Mouse (Mus musculus) frontal cortex, postnatal 10 days (tissue): Measurements from ENCODE around the gene Mrps16.

ENCODE experiments used
- DNase-seq, 2 experiments: peaks; one replicate each; pipeline ENCODE4 v3.0.0; 2022; ENCODE audit warnings: low spot score in 2 of 2, mixed read lengths in 1 of 2

Mrps16 gene

DNA sequence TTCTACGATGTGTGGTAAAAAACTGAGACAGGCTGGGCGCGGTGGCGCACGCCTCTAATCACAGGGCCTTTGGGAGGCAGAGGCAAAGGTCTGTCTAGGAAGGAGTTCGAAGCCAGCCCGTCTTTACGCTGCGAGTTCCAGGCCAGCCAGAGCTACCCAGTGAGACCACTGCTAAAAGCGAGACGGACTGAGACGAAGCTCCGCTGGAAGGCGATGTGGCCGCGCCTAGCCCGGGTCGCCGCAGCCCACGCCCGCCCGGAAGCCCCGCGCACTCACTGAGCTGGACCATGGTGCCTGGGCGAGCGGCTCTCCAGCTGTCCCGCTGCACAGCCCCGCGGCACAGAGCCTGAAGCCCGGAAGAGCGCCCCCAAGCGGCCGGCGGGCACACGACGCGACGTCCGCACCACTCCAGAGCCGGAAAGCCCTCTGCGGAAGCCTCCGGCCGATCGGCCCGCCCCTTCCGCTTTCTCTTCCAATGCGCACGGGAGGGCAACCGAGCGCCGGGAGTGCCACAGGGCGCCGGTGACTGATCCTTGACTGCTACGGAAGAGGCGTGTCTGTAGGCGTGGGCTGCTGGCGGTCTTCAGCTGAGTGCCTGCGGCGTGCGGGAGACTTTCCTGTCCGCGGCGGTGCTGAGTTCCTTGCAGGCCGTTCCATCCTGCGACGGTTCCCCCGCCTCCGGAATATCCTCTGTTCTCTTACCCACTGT is at the start of gene Mrps16:
Mrps16 (minus strand) TSS at position 430 of the 709 bp plus-strand sequence.
- peak; percentile 92 to 93 for DNase-seq

DNA sequence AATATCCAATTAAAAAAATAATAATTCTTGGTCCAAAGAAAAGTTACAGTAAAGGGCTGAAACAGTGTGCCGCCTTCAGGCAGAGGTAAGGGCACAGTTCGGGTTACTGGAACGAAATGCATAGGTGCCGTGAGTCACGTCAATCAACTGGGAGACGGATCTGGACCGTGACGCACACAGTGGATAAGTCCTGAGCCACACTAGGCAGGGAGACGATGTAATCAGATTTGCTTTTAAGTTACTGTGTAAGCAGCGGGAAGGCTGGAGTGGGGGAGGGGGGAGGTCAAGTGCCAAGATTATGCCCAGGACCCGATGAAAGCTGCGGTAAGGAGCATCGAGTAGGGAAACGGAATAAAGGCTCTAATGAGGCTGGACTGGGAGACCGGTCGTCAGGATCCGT is 48.8 kb upstream of the Mrps16 start:
- DNase-seq, result no peak

DNA sequence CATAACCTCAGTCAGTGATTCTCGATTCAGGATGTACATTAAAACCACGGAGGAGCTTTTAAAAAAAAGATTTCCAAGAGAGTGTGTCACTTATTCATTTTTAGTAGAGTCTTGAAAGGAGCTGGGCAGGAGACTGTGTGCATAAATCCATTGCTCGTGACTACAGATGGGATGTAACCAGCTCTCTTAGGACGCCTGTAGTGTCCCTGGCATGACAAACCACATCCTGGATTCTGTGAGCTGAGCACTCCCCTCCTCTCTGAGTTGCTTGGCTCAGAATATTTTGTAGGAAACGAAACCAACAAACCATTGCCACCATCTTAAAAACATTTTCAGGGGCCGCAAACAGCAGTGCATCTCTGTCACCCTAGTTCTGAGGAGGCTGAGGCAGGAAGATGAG is 43.5 kb upstream of the Mrps16 start:
- no peak for DNase-seq

DNA sequence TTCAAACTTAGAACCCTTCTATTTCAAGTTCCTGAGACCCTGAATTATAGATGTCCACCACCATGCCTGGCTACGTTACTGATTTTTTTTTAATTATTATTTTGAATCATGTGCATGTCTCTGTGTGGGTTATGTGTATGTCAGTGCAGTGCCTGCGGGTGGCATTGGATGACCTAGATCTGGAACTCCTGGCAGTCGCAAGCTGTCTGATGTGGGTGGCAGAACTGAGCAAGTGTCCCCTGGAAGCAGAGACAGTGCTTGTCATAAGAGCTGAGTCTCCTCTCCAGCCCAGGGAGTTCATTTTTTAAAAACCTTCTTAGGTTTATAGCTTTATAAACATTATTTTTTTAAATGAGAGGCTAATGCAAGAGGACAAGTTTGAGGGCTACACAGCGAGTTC is 39.0 kb upstream of the Mrps16 start:
- DNase-seq, result no peak

DNA sequence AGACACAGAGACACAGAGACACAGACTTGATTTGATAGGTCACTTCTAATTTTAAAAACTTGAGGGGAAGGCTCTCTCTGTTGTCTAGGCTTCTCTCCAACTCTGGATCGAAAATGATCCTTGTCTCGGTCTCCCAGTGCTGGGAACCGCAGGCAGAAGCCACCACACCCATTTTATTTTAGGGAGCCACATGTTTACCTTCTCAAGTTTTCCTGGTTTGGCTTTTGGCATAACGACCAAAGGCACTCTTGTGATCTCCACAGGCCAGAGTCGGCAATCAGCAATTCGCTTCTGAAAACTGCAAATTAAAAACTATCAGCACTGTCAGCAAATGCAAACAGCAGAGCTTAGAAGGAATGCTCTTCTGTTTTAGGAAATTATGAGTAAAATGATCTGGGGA is 38.3 kb upstream of the Mrps16 start:
- DNase-seq, result no peak

DNA sequence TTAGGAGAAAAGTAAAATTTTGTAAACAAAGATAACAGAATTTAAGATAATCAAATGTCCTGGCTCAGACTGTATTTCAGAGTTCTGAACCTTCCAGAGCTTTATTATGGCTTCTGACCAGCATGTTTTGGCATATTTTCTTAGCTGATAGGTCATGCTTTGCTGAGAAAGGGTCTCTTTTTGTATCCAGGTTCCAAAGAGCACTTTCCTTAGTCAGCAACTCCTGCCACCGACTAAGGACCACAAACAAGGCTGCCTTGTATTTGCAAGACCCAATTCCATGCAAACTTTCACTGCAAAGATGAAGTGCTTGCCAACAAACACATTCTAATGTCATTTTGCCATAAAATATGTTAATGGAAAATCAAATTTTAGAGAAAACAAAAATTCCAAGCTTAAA is 36.4 kb upstream of the Mrps16 start:
- DNase-seq, result no peak

DNA sequence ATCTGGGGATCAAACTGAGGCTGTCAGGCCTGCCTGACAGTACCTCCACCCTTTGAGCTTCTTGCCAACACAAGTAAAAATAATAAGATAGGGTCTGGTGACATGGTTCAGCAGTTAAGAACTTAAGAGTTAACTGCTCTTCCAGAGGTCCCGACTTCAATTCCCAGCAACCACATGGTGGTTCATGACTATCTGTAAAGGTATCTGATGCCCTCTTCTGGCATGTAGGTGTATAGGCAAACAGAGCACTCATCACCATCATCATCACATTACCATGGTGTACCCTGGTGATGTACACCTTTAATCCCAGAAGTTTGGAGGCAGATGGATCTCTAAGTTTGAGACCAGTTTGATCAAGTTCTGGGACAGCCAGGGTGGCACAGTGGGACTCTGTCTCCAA is 35.2 kb upstream of the Mrps16 start:
- no peak for DNase-seq

DNA sequence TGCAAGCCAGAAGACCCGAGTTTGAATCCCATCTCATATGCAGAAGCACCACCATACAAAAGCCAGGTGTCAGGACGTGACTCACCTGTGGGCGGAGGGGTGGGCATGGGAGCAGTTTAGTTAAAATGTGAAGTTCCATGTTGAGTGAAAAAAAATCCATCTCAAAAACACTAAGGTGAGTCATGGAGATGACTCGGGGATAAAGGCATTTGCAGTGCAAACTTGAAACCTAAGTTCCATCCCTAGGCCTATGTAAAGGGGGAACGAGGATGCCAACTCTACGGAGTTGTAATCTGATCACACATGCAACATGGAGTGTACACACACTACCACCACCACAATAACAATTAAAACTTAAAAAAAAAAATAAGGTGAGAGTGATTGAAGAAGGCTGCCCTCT is 29.6 kb upstream of the Mrps16 start:
- DNase-seq, result no peak

DNA sequence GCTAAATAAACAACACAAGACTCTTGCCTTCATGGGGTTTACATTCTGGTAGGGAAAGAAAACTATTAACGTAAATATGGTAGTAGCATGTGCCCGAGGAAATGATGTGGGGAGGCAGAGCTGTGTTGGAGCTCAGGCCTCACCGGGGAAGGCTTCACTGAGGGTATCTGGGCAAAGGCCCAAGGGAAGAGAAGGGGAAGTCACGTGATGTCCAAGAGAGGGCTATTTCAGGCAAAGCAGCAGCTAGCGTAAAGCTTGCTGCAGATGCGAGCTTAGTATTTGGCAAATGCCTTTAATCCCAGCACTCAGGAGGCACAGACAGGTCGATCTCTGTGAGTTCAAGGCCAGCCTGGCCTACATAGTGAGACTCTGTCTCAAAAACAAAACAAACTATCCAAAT is 28.8 kb upstream of the Mrps16 start:
- no peak for DNase-seq

DNA sequence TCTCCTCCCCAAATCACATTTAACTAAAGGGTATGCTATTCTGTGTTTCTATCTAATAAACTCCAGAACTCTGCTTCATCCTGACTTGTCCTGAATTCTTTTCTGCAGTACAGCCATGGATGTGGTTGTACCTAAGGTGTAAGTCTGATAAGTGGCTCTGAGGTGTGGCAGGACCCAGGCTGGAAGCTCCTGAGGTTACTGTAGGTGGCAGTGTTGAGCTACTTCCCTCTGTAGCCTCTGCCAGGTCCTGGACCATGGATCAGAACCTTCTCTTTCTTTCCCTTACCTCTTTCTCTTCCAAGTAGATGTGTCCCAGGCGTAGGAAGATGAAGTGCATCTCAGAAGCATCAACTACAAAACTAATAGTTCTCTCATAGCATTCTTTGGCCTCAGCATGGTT is 6.6 kb upstream of the Mrps16 start:
- no peak for DNase-seq

DNA sequence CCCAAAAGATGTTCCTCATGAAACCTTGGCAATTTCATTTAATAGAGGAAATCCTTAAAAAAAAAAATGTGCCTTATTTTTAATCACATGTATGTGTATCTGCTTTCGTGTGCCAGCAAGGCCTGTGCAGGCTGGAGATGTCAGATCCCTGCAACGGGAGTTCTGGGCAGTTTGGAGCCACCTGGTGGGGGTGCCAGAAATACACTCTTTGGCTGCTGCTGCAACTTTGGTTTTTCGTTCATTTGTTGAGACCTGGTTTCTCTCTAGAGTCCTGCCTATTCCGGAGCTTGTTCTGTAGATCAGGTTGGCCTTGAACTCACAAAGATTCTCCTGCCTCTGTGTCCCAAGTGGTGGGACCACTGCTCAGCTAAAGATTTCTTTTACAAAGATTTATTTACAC is 5.4 kb upstream of the Mrps16 start:
- no peak for DNase-seq

DNA sequence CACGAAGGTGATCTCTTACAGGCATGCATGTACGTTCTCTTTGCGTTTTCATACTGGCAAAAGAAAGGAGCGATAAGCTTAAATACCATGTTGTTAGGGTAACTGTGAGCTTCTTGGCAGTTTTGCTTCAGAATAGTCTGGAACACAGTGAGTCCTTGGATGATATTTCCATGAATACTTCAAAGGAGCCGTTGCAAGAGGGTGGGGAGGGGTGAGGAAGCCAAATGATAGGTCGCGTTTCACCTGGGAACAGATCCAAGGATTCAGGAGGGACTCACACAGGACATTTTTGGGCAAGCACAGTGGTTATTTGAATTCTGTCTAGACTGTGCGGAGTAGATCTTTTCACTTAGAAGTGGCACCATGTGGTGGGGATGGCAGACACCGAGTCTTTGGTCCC is 3.8 kb upstream of the Mrps16 start:
- DNase-seq, result no peak

DNA sequence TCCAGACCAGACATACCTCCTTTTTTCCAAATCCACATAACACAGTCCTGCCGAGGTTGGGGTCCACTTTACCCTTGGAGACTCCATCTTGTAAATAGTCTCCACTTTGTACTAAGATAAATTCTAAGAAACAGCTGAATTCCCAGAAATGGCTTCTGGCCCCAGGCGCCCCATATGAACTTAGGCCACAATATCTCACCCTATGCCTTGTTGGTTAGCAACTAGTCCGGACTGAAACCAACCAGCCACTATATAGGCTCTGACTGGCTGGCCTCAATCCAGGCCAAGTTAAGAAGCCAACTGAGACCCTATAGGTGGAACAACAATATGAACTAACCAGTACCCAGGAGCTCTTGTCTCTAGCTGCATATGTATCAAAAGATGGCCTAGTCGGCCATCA is 1.1 kb downstream of the Mrps16 start:
- no peak for DNase-seq

DNA sequence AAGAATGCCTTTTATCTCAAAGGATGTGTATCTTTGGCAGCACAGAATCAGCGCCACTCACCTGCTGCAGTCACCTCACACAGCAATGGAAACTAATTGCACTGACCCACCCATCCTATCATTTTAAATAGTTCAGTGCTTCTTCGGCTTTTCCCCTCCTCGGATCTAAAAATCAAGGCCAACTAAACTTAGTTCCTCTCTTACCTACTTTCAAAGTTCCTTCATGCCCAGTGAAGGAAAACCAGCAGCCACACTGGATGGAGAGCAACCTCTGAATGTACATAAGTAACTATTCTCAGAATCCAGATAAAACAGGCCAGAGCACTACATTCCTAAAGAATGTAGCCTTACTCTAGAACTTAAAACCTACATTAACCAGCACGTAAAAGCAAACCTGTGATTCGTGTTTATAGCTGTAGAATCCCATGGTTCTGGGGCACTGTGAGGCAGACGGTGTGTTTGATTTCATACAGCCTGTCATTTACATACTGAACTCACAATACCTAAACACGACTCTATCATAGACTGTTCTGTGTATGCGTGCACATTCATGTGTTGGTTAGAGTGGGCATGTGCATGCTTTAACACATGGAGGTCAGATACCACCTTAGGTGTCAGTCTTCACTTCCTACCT is 3.9 kb downstream of the Mrps16 start:
- no peak for DNase-seq

DNA sequence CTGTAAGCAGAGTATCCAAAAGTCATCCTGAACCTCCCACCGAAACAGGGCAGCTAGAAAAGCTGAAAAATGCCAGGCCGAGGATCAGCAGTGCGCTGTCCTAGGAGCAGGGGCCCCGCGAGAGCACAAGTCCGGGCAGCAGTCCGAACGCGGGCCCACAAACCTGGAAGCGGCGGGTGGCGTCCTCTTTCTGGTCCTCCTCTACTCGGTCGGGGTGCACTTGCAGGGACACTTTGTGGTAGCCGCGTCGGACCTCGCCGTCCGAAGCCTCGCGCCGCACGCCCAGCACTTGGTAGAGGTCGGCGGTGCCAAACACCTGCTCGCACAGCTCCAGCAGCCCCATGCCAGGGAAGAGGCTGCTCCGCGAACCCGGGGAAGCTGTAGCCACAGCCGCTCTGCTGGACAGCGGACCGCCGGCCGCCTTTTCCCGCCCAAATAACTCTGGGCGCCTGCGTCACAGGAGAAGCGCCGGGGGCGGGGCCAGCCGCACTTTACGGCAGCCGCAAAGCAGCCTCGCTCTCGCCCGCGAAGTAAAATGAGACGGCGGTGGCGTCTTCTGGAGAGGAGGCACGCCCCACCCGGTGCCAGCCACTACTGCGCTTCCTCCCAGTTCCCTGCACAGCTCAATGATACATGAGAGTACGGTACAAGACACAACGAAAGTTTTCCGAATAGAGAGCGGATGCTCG is 4.8 kb downstream of the Mrps16 start, which contains the start of gene Dnajc9:
Dnajc9 (minus strand) TSS at position 470 of the 689 bp plus-strand sequence.
- peak; percentile 94 to 96 for DNase-seq

DNA sequence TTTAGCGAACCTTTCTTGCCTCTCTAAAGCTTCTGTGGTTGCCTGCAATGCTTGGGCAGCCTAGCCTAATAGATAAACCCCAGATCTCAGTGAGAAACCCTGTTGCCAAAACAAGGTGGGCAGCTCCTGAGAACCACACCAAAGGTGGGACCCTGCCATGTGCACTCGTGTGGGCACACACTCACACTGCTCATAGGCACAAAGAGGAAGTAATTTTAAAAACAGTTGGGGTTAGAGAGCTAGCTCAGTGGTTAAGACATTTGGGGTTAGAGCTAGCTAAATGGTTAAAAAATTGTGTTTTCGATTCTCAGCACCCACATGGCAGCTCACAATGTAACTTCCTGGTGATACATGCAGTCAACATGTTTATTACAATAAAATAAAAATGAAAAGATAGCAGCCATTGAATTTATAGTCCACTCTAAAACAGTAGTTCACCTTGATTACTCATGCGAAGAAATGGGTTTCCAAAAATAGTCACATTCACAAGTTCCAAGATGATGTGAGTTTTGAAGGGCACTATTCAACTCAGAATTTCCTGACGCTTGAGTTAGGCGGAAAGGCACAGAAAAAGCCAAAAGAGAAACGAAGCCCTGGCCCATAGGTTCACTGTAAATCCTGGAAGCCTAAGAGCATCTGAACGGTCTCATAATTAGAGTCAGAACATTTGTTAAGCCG is 13.5 kb downstream of the Mrps16 start:
- DNase-seq, result no peak

DNA sequence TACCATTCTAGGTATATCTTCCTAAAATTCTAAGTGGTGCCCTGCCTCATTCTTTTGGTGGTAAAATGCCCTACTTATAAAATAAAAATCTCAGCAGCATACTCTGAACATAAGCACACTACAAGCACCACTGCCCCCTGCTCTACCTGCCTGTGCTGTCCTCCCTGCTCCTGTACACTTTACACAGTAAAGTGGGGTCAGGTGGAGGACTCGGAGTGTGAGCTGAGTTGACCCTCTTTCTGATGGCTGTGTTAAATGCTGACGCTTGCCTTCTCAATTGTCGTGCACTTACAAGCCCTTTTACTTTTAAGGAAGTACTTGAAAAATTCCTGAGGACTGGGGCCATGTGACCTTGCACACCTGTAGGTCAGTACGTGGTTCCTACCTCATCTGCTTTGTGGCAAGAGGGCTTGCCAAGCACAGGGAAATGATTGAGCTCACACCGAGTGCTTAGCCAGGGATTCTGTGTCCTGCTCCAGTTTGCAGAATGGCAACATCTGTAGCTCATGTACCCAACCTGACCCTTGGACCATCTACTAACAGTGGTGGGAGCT is 14.3 kb downstream of the Mrps16 start:
- no peak for DNase-seq

DNA sequence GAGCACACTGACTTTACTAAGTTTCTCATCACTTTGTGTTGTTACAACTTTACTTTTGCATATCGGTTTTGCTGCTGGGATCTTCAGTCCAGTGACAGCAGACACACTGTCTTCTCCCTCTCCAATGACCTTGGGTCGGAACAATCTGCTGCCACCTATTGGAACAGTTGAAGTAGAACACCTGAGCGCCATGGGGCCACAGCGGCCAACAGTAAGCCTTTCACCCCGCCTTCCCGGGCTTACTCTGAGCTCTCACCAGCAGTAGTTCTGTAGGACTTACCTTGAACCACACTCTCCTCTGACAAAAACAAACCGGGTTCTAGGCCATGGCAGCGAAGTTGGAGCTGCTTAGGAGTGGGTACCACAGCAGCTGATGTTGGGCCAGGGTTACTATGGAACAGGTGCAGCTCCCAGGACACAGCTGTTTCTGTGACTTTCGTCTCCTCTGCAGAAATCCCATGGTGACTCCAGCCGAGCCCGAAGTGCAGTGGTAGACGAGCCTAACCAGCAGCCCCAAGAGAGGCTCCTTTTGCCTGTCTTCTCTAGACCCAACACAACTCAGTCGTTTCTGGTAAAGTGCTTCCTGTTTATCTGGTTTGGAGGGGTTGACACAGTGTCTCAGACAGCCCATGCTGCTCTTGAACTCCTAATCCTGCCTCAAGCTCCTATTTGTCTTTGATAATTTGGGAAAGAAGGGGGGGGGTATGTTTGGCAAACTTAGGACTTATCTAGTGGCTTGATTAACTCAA is 14.9 kb downstream of the Mrps16 start:
- DNase-seq, result no peak

DNA sequence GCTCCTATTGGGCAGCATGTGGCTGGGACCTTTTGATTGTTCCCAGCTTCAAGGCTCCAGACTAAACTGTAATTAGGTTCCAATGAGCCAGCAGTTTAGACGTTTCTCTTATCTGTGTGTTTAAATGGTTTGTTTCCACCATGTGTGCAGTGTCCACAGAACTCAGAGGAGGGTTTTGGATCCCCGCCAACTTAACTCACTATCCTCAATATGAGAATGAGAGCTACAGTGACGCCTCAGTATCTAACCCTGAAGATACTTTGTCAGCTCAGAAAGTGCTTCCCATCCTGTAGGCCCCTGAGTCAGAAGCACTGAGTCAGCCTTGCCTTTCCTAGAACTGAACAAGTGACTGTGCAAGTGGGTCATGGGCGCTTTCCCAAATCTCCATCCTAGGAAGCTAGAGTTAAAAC is 16.3 kb downstream of the Mrps16 start:
- no peak for DNase-seq

DNA sequence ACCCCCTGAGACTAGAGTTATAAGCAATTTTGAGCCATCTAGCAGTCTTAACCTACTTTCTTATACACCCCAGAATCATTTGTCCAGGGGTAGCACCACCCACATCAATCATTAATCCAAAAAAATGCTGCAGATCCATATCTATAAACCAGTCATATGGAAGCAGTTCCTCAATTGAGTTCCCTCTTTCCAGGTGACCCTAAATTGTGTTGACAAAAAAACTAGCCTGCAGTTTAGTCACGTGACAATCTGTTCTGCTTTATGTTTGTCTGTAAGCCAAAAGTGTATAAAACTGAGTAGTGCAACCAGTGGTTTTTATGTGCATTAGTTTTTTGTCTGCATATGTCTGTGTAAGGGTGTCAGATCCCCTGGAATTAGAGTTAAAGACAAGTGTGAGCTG is 21.6 kb downstream of the Mrps16 start:
- no peak for DNase-seq

DNA sequence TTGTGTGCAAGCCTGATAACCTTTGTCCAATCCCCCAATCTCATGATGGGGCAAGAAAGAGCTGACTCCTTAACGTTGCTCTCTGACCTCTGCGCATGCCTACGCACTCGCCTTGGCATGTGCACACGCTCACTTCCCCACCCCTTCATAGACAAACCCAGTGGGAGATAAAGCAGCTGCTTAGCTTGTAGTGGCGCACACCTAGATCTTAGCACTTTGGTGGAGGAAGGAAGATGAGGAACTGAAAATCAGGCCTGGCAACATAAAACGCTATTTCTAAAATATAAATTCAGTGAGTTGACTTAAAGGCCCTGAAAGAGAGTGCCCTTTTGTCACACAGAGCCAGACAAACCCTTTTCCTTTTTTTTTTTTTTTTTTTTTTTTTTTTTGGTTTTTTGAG is 22.6 kb downstream of the Mrps16 start:
- DNase-seq, result no peak
